Mouse (Mus musculus): ENCODE results near the gene Rfxap.

GRCm38 (mm10) chr3:54764418-54764817 is 43.2 kb downstream of the Rfxap start:
- TF ChIP-seq E2F4 (IDR thresholded peaks at IDR 0.05; ENCODE audit: insufficient read depth) (no peak), TCF12 (IDR thresholded peaks at IDR 0.05; ENCODE audit: insufficient read depth, poor library complexity, severe bottlenecking) (no peak), MYOD1 (IDR thresholded peaks at IDR 0.05; ENCODE audit: control insufficient read depth in 1 of 3, insufficient read length in 2 of 3, low read depth in 2 of 3) (no peak), MAX (IDR thresholded peaks at IDR 0.05; ENCODE audit: low read depth) (no peak), POLR2A (IDR thresholded peaks at IDR 0.05; ENCODE audit: insufficient read length, low read depth) (no peak), MYOG (IDR thresholded peaks at IDR 0.05; ENCODE audit: control insufficient read depth in 1 of 3, insufficient read depth in 1 of 3, insufficient read length in 2 of 3, low read depth in 2 of 3) (no peak), TCF3 (IDR thresholded peaks at IDR 0.05; ENCODE audit: insufficient read length, low read depth) (no peak)

Data from myocyte (in vitro differentiated cells).